Mouse (Mus musculus) heart, postnatal 0 days (tissue): ENCODE measurements around the gene Cyth1.

Experiments
- CTCF ChIP-seq: IDR thresholded peaks from 2 replicates; pipeline ENCODE4 v1.5.1; 2016; ENCODE audit warnings: antibody characterized with exemption, control low read depth, low read depth
- EP300 ChIP-seq: IDR thresholded peaks from 2 replicates; pipeline ENCODE4 v1.6.1; 2016; ENCODE audit warnings: antibody characterized with exemption, low read depth

DNA sequence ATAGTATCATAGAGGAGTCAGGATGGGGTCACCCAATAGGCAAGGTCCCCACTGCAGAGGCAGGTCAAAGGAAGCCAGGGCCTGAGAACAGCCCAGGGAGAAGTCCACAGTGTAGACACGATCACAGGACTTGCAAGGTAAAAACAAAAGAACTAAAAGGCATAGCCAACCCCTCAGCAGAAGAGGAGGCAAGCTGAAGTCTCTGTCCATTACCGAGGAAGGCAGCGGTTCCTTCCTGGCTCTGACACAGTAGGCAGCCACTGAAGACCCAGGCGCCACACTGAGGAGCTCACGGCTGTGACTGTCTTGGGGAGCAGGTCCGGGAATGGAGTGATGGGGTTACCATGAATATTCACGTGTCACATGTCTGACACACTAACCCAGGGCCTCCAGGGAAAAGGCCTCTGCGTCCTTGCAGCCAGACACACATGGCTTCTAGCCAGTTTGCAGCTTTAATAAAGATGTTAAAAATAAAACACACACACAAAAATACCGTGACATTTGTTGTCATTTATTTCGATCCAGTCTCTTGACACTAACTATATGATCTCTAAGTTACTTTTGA, 51.5 kb downstream of the Cyth1 start:
- TF ChIP-seq CTCF (no peak), EP300 (no peak)
